Mouse (Mus musculus) cortical plate, adult 2 months (tissue): Measurements from ENCODE around the gene Cryba4.

Experiments
- CTCF ChIP-seq: fragments of 200-500 bp; IDR thresholded peaks from 2 replicates; pipeline ENCODE4 v1.5.1; 2011; ENCODE audit warnings: mild to moderate bottlenecking, control low read depth, low read length; ENCODE audit not compliant: insufficient read depth; ENCODE audit errors: extremely low read depth
- POLR2A ChIP-seq: fragments of 200-500 bp; IDR thresholded peaks from 2 replicates; pipeline ENCODE4 v1.6.1; 2011; ENCODE audit warnings: mild to moderate bottlenecking, low read length, control low read depth; ENCODE audit not compliant: insufficient read depth; ENCODE audit errors: extremely low read depth

GRCm38 (mm10) chr5:112256457-112256856 lies 4.1 kb upstream of the Cryba4 start:
- TF ChIP-seq CTCF (no peak), POLR2A (no peak)
